Mouse (Mus musculus) hindbrain, embryonic 10.5 days (tissue): ENCODE results near the gene Relt. TPM values are rescaled to one million over a fixed set of nuclear protein-coding genes. Genes with fewer than 3 reads are reported as not detected.

Experiments used
- DNase-seq: peaks from one replicate; pipeline ENCODE4 v3.0.0-alpha.2; 2017; ENCODE audit warnings: low spot score
- H3K27ac ChIP-seq: fragments of 300-500 bp; sonication (generic); 2 replicates; pipeline ENCODE4 v1.5.1; 2016; ENCODE audit warnings: mild to moderate bottlenecking, moderate library complexity
- H3K27me3 ChIP-seq: fragments of 300-500 bp; sonication (generic); 2 replicates; pipeline ENCODE4 v1.6.1; 2016; ENCODE audit warnings: mild to moderate bottlenecking; ENCODE audit not compliant: poor library complexity, insufficient read depth, severe bottlenecking
- H3K36me3 ChIP-seq: fragments of 300-500 bp; sonication (generic); 2 replicates; pipeline ENCODE4 v1.6.1; 2016; ENCODE audit warnings: mild to moderate bottlenecking, moderate library complexity
- H3K4me1 ChIP-seq: fragments of 300-500 bp; sonication (generic); replicated peaks from 2 replicates; pipeline ENCODE4 v1.6.1; 2016; ENCODE audit warnings: mild to moderate bottlenecking
- H3K4me3 ChIP-seq: fragments of 300-500 bp; sonication (generic); 2 replicates; pipeline ENCODE4 v1.5.1; 2016; ENCODE audit warnings: mild to moderate bottlenecking, moderate library complexity
- H3K9me3 ChIP-seq: fragments of 300-500 bp; sonication (generic); 2 replicates; pipeline ENCODE4 v1.6.1; 2016; ENCODE audit warnings: mild to moderate bottlenecking, moderate library complexity
- WGBS: fragments of 180-500 bp; shearing (Covaris S2); methylation state at CpG from one replicate; pipeline ENCODE4 v1.1.7; 2016; 5-methylcytosine and 5-hydroxymethylcytosine counted together
- polyA plus RNA-seq: library from polyadenylated mRNA; unstranded; fragments of >200 nt; fragmentation: Nextera tagmentation; extraction: Ambion mirVana; gene quantifications from 2 replicates; pipeline ENCODE4 v1.2.1, GENCODE M21; 2016

The Relt gene
- polyA plus RNA-seq, 1 experiment from 2014 or later, result 3.6 TPM

- WGBS, result 76% methylated on average over 2 of the region's 2 CpGs
- Histone ChIP-seq H3K4me3 (no peak overlapping the region), H3K9me3 (no peaks in the 10 kb centered on the region), H3K36me3 (0 out of 2 replicates have a peak, but pooled peaks cover 4% of the 10 kb centered on the region), H3K27me3 (no peaks in the 10 kb centered on the region), H3K4me1 (0 out of 2 replicates have a peak, but pooled peaks cover 3% of the 10 kb centered on the region), H3K27ac (no peak overlapping the region)
- DNase-seq, result no peak
Measured at GRCm38 (mm10) chr7:100805391-100805790, 57.9 kb downstream of the Relt start.

- Histone ChIP-seq H3K36me3 (peaks cover 3% of the 10 kb centered on the region; the same call in 1 of the 2 replicates), H3K27ac (no peak overlapping the region), H3K9me3 (no peaks in the 10 kb centered on the region), H3K27me3 (no peaks in the 10 kb centered on the region), H3K4me1 (no peaks in the 10 kb centered on the region), H3K4me3 (no peak overlapping the region)
- no peak for DNase-seq
- WGBS, result 72% methylated on average over 3 of the region's 3 CpGs
Measured at GRCm38 (mm10) chr7:100798810-100799209, 64.4 kb downstream of the Relt start.

Other genes with a start within 250 kb of the Relt start
- 4.3 and 10.7 TPM in 2 replicates for gene Plekhb1, start 201.0 kb downstream of the Relt start, polyA plus RNA-seq
- 30.2 and 47.4 TPM in 2 replicates for gene Fam168a, start 156.8 kb downstream of the Relt start, polyA plus RNA-seq
- 6.7 and 8.2 TPM in 2 replicates for gene Arhgef17, start 68.7 kb upstream of the Relt start, polyA plus RNA-seq
- 2.3 and 3.3 TPM in 2 replicates for gene P2ry6, start 111.2 kb upstream of the Relt start, polyA plus RNA-seq
- gene P2ry2, start 149.4 kb upstream of the Relt start, polyA plus RNA-seq, result 0.86 and 0.89 TPM in 2 replicates
- 18.5 and 20.9 TPM in 2 replicates for gene Fchsd2, start 229.4 kb upstream of the Relt start, polyA plus RNA-seq